Mouse (Mus musculus) ES-E14 (cell line): ENCODE data around the gene Mgmt. TPM values are rescaled to one million over a fixed set of nuclear protein-coding genes. Genes with fewer than 3 reads are reported as not detected.

Experiments used
- DNase-seq: peaks from one replicate; pipeline ENCODE4 v3.0.0-alpha.2; 2013; ENCODE audit warnings: low read depth, low spot score
- H3K27ac ChIP-seq: 2 replicates; pipeline ENCODE4 v1.5.1; 2012; ENCODE audit warnings: low read depth, mild to moderate bottlenecking, low read length, moderate library complexity, mixed read lengths; ENCODE audit not compliant: poor library complexity, insufficient read depth, severe bottlenecking
- H3K36me3 ChIP-seq: 2 replicates; pipeline ENCODE4 v1.6.1; 2012; ENCODE audit warnings: mild to moderate bottlenecking, low read length, moderate library complexity, mixed read lengths; ENCODE audit not compliant: control insufficient read depth, poor library complexity, insufficient read depth, severe bottlenecking
- H3K4me1 ChIP-seq, 2 experiments: fragments of 150-350 bp in 1 of 2; sonication (generic) in 1 of 2; 2 replicates each; pipeline ENCODE4 v1.6.1; 2012; ENCODE audit warnings: low read length in 2 of 2, mild to moderate bottlenecking in 1 of 2, mixed read lengths in 1 of 2; ENCODE audit not compliant: control insufficient read depth in 2 of 2, insufficient read depth in 2 of 2, poor library complexity in 1 of 2
- H3K4me3 ChIP-seq, 2 experiments: fragments of 150-350 bp in 1 of 2; sonication (generic) in 1 of 2; 2 replicates each; pipeline ENCODE4 v1.5.1; 2012; ENCODE audit warnings: low read length in 2 of 2, low read depth in 1 of 2, mild to moderate bottlenecking in 1 of 2, mixed read lengths in 1 of 2; ENCODE audit not compliant: insufficient read depth in 1 of 2, poor library complexity in 1 of 2, severe bottlenecking in 1 of 2
- H3K9ac ChIP-seq: 2 replicates; pipeline ENCODE4 v1.6.1; 2012; ENCODE audit warnings: low read depth, mild to moderate bottlenecking, low read length, mixed read lengths; ENCODE audit not compliant: poor library complexity, insufficient read depth, severe bottlenecking
- H3K9me3 ChIP-seq: fragments of 150-350 bp; sonication (generic); 2 replicates; pipeline ENCODE4 v1.6.1; 2012; ENCODE audit warnings: low read depth, mild to moderate bottlenecking, low read length; ENCODE audit not compliant: control insufficient read depth, insufficient read depth
- CHD2 ChIP-seq: IDR thresholded peaks from 2 replicates; pipeline ENCODE4 v1.6.1; 2014; ENCODE audit warnings: mild to moderate bottlenecking, low read depth, low read length, inconsistent platforms
- HCFC1 ChIP-seq: IDR thresholded peaks from 2 replicates; pipeline ENCODE4 v1.6.1; 2012; ENCODE audit warnings: low read length, inconsistent platforms, borderline replicate concordance; ENCODE audit not compliant: insufficient read depth
- MAFK ChIP-seq: IDR thresholded peaks from 2 replicates; pipeline ENCODE4 v1.6.1; 2014; ENCODE audit warnings: mild to moderate bottlenecking, low read depth, low read length, inconsistent platforms; ENCODE audit not compliant: insufficient read depth
- ZC3H11A ChIP-seq: IDR thresholded peaks from 2 replicates; pipeline ENCODE4 v1.6.1; 2012; ENCODE audit warnings: low read depth, mild to moderate bottlenecking, inconsistent platforms, low read length, borderline replicate concordance
- ZNF384 ChIP-seq: IDR thresholded peaks from 2 replicates; pipeline ENCODE4 v1.6.1; 2012; ENCODE audit warnings: low read depth, low read length, inconsistent platforms
- in situ Hi-C, 2 experiments: fragments of 600-800 bp; cut with MboI; formaldehyde crosslinking; loops; one replicate each; pipeline ENCODE4 v1.15.1; 2025; ENCODE audit warnings: low sequenced_read_pairs in 2 of 2, inconsistent platforms in 1 of 2; ENCODE audit not compliant: unreplicated experiment in 2 of 2
- total RNA-seq: library from RNA; depleted of rRNA; stranded (reverse); fragments of 300-350 nt; gene quantifications from 2 replicates; pipeline ENCODE4 v1.2.3, GENCODE M21; 2012

Mgmt gene
- total RNA-seq, 1 experiment, result 6.4 TPM

DNA sequence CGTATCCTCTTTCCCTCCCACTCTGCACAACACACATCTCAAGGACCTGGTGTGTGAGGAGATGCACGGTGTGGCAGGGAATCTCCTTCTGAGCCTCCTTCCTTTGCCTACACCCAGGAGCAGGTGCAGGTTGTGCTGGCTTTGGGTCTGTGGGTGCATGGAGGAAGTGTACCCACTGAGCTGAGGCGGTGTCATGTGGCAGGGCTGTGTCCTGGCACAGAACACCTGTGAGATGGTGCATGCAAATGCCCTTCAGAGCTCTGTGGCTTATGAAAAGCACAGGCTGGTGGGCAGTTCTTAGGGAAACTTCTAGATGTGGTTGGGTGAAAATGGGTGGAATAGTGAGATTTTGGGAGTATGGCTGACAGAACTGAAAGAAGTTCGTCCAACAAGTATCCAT lies 44.0 kb downstream of the Mgmt start:
- TF ChIP-seq MAFK, result no peak
- TF ChIP-seq ZNF384, result no peak
- no peak for TF ChIP-seq CHD2
- no peak for TF ChIP-seq ZC3H11A
- no peak for TF ChIP-seq HCFC1
- in situ Hi-C loops, result no loop called here
- no peak for DNase-seq

DNA sequence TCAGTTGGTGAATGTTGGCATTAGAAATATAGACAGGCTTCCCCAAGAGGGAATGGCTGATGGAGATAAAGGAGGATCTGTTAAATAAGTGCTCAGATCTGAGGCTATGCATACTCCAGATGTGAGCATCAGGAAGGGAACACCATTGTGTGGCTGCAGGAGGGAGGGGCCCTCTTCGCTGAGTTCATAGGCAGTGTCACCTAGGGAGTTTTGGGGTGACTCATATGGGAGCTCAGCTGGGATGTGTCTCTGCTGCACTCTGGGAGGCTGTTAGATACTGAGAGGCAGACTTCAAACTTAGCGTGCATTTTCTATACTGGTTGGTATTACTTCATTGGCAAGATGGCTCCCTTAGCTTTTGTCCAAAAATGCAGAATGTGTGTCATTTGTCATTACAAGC lies 48.0 kb downstream of the Mgmt start:
- Histone ChIP-seq H3K9ac (no peak overlapping the region), H3K36me3 (no peaks in the 10 kb centered on the region), H3K4me3 (no peak overlapping the region), H3K4me1 (no peaks in the 10 kb centered on the region), H3K27ac (no peak overlapping the region), H3K9me3 (no peaks in the 10 kb centered on the region)
- DNase-seq, result no peak
- in situ Hi-C loops, result no loop called here
- TF ChIP-seq MAFK (no peak), ZC3H11A (no peak), HCFC1 (no peak), ZNF384 (no peak), CHD2 (no peak)

More for the DNA sequence above, 44.0 kb downstream of the Mgmt start:
- Histone ChIP-seq H3K4me3 (no peak overlapping the region), H3K9me3 (no peaks in the 10 kb centered on the region), H3K36me3 (no peaks in the 10 kb centered on the region), H3K9ac (no peak overlapping the region), H3K4me1 (no peaks in the 10 kb centered on the region), H3K27ac (no peak overlapping the region)

DNA sequence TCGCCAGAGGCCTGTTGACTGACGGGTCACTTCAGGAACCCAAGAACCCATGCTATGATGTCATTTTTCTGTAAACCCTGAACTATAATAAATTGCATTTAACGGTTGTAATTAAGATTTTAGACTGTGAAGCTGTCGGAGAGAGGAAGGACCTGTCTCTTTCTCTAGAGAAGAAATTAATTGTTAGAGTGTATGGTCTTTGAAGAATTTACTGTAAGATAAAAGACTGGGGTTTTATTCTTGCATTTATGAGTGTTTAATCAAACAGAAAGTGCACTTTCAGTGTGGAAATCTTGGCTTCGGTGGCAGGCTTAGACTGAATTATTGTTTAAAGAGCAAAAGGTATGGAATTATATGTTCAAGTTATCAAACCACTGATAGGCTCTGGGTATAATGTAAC lies 49.5 kb downstream of the Mgmt start:
- Histone ChIP-seq H3K9me3 (no peaks in the 10 kb centered on the region), H3K4me3 (no peak overlapping the region), H3K4me1 (no peaks in the 10 kb centered on the region), H3K9ac (no peak overlapping the region), H3K36me3 (no peaks in the 10 kb centered on the region), H3K27ac (no peak overlapping the region)
- DNase-seq, result no peak
- in situ Hi-C loops, result no loop called here
- TF ChIP-seq CHD2, result no peak
- no peak for TF ChIP-seq ZC3H11A
- TF ChIP-seq MAFK, result no peak
- TF ChIP-seq HCFC1, result no peak
- TF ChIP-seq ZNF384, result no peak

DNA sequence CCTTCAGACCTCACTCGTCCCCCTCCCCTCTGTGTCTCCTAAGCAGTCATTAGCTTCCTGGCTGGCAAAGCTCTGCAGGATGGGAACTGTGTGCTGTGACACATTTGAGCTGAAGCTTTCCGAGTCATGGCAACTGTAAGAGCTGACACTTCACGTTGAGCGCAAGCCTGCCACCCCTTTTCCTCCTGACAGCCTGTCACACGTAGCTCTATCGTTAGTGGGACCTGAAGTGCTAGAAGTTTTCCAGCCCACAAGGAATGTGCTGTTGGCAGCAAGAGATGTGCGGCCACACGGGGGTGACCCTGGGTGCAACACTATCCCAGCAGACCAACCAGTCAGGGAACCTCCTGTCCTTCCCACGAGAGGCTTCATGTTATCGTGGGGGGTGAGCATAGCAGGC lies 51.3 kb downstream of the Mgmt start:
- DNase-seq, result no peak
- Histone ChIP-seq H3K4me3 (no peak overlapping the region), H3K9ac (no peak overlapping the region), H3K36me3 (no peaks in the 10 kb centered on the region), H3K27ac (no peak overlapping the region), H3K4me1 (no peaks in the 10 kb centered on the region), H3K9me3 (no peaks in the 10 kb centered on the region)
- in situ Hi-C loops, result no loop called here
- TF ChIP-seq ZNF384, result no peak
- TF ChIP-seq ZC3H11A, result no peak
- no peak for TF ChIP-seq MAFK

DNA sequence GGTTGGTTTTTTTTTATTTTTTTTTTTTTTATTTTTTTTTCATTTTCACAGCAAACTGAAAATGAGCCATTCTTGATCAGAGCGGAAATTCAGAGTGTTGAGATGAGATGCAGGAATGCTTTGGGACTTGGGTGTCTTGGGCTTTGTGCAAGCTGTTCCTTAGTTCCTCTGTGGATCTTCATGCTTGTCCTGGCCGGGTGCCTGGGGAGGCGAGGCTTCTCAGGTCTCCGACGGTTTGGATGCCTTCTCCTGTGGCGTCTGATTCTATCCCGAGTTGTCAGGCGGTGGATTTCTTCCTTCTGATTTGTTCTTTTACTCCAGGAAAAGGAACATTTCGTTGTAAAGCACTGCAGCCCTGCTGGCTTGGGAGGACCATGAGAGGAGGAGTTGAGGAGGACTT lies 51.7 kb downstream of the Mgmt start:
- in situ Hi-C loops, result no loop called here
- Histone ChIP-seq H3K9ac (no peak overlapping the region), H3K4me1 (no peaks in the 10 kb centered on the region), H3K4me3 (no peak overlapping the region), H3K36me3 (no peaks in the 10 kb centered on the region), H3K9me3 (no peaks in the 10 kb centered on the region), H3K27ac (no peak overlapping the region)
- DNase-seq, result no peak
- TF ChIP-seq CHD2, result no peak
- no peak for TF ChIP-seq MAFK
- TF ChIP-seq HCFC1, result no peak
- TF ChIP-seq ZNF384, result no peak
- no peak for TF ChIP-seq ZC3H11A
